Mouse (Mus musculus) mature B cell (primary cell): ENCODE measurements around the gene 6030408B16Rik.

Experiments
- in situ Hi-C: fragments of 300-500 bp; cut with MboI; formaldehyde crosslinking; loops from 2 replicates; pipeline ENCODE4 v1.14.3; 2019

The 6030408B16Rik gene

DNA sequence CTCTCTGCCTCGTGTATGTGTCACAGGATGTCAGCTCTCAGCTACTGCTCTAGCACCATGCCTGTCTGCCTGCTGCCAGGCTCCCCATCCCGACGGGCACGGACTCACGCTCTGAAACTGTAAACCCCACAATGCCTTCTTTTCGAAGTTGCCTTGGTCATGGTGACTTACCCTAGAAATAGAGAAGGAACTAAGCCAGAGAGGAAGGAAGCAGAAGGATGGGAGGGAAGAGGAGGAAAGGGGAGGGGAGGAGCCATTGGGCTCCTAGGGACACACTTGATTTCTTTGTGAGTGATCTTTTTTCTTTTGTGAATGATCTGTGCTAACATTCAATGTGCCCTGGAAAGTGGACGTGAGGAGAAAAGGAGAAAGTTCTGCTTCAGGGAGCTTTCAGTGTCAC, 5.0 kb downstream of the 6030408B16Rik start:
- in situ Hi-C loops: no loop called here

- in situ Hi-C loops: no loop called here
These were observed 5.5 kb downstream of the 6030408B16Rik start for GRCm38 (mm10) chr15:101298550-101298949.

- in situ Hi-C loops: no loop called here
These were observed 6.5 kb downstream of the 6030408B16Rik start for GRCm38 (mm10) chr15:101299480-101299960.

DNA sequence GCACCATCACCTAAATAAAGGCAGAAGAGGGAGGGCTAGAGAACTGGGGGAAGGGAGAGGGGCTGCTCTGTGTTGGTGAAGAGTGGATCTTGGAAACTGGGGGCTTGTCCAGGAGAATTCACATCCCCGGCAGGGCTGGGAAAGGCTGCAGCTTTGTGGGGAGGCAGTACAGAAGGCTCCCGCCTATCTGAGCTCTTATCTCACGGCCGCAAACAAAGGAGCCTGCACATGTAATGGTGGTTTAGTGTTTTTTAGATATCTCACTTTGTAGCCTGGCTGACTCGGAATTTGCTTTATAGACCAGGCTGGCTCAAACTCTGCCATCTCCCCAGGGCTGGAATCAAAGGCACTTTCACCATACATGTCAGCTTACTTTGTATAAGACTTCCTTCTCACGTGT, 7.1 kb downstream of the 6030408B16Rik start:
- in situ Hi-C loops: no loop called here

DNA sequence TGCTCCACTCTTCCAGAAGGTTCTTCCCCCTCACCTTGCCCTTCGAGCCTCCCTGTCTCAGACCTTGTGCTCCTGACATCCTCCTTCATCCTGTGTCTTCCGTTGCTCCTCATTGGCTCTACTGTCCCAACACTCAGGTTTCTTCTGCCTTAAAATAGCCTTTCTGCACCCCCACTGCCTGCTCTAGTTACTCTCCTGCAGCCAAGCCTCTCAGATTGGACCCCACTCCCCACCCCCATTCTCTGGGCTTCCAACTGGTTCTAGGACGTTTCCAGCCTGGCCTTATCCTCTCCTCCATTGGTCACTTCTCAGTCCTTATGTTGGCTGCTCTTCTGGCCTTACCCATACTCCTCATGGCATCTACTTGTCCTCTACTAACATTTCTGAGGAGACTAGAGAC, 9.2 kb downstream of the 6030408B16Rik start:
- in situ Hi-C loops: no loop called here

- in situ Hi-C loops: no loop called here
These were observed 10.8 kb downstream of the 6030408B16Rik start for GRCm38 (mm10) chr15:101303830-101304229.

DNA sequence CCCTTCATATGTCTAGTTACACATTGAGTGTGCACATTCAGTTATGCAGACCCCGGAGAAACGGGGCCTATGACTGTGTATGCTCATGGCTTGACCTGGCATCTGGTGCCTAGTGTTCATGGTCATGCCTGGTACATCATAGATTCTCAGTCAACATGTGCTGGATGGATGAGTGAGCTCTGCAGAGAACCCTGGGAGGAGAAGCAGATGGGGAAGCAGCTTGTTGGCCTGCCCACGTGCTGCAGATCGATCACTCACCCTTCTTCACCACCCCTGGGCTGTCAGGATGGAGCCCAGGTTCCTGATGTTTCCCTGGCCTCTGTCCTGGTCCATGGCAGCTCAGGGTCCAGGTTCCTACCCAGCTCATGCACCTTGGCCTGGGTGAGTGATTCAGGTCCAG, 13.4 kb downstream of the 6030408B16Rik start:
- in situ Hi-C loops: no loop called here

DNA sequence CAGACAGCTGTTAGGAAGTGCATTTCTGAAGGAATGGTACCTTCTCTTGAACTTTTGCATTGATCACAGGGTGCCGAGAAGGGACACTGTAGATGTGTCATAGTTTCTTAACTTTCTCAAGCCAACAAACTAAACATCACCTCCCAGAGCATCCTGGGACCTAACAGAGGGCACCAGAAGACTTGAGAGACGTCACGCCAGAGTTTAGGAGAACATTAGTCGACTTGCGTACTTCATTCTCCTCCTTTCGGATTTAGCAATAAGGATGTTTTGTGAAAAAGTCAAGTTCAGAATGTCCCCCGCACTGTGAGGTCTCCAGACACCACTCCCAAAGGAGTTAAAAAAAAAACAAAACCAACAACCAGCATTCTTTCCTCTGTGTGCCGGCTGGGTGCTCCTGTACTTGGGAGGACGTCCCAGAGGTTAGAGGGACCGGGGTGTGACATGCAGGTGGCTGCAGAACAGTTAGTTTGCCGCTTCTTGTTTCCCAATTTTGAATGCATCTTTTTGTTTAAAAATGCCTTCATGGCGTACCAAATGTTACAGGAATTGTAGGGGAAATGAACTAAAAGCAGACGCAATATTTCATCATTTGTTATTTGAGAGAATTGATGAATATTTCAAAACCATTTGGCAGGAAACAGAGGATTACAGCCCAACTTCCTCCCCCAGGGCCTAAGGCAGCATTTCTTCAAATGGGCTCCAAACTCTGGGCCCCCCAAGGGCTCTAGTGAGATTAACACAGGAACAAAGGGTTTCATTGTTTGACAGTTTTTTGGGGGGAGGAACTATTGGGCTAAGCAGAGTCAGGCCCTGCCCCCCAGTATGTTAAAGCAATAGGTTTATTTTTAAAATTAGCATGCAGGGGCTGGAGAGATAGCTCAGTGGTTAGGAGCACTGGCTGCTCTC, 15.7 kb downstream of the 6030408B16Rik start:
- in situ Hi-C loops: no loop called here

- in situ Hi-C loops: no loop called here
These were observed 16.5 kb downstream of the 6030408B16Rik start for GRCm38 (mm10) chr15:101309493-101309892.

GRCm38 (mm10) chr15:101311087-101311770, 18.2 kb downstream of the 6030408B16Rik start:
- in situ Hi-C loops: no loop called here

DNA sequence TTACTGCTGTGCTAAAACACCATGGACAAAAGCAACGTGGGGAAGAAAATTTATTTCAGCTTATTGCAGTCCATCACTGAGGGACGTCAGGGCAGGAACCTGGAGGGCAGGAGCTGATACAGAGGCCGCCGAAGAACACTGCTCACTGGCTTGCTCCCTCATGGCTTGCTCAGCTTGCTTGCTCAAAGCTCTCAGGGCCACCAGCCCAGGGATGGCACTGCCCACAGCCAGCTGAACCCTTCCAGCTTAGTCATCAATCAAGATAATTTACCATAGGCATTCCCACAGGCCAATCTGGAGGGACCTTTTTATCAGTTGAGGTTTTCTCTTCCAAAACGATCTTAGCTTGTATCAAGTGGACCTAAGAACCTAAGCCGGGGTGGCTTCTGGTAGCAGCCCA, 19.0 kb downstream of the 6030408B16Rik start:
- in situ Hi-C loops: no loop called here

DNA sequence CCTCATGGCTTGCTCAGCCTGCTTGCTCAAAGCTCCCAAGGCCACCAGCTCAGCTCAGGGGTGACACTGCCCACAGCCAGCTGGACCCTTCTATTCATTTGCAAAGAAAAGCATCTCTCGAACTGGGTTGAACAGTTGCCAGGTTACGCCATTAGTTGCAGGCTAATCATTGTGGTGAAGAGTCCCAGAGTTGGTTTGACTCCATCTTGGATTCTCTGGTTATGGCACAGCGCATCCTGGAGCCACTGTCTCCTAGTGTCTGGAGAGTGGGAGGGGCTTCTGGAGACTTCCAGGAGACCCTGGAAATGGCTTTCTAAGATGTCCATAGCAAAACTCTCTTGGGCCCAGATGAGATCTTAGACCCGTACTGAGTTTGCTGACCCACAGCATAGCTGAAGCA, 22.4 kb downstream of the 6030408B16Rik start:
- in situ Hi-C loops: no loop called here

DNA sequence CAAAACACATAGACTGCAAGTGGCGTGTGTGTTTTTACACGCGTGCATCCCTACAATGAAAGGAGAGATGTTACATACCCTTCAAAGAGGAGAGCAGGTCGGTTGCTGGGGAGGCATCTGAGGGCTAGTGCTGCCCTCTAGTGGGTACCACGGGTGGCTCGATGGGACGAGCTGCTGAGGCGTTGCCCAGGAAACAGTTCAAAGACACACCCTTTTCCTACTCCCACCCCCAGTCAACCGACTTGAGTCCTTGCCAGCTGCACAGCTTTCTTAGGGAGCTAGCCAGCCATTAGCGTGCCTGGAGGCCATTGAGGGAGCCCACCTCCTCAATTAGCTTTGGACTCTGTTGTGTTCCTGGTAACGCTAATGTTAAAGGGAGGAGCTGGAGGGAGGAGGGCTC, 22.8 kb downstream of the 6030408B16Rik start:
- in situ Hi-C loops: no loop called here

DNA sequence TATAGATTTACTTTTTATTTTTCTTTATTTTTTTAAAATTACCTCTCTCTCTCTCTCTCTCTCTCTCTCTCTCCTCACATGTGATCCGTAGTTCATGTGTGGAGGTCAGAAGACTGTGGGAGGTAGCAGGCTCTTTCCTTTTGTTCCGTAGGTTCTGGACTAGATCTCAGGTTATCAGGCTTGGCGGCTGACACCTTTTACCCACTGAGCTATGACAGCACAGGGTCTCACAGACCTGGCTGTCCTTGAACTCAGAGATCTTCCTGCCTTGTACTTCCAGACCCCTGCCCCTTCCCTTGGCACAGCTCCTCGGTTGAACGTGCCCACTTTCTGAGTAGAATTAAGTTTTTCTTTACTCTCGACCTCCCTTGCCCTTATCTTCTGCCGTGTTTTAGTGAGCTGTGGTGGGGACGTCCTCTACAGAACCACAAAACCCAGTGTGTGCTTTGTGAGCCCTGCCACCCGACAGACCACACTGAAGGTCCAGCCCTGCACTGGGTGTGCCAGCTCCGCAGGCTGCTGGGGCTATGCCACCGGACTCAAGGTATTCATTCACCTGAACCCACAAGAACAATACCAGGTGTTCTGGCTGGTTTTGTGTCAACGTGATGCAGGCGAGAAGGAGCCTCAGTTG, 23.4 kb downstream of the 6030408B16Rik start:
- in situ Hi-C loops: no loop called here

DNA sequence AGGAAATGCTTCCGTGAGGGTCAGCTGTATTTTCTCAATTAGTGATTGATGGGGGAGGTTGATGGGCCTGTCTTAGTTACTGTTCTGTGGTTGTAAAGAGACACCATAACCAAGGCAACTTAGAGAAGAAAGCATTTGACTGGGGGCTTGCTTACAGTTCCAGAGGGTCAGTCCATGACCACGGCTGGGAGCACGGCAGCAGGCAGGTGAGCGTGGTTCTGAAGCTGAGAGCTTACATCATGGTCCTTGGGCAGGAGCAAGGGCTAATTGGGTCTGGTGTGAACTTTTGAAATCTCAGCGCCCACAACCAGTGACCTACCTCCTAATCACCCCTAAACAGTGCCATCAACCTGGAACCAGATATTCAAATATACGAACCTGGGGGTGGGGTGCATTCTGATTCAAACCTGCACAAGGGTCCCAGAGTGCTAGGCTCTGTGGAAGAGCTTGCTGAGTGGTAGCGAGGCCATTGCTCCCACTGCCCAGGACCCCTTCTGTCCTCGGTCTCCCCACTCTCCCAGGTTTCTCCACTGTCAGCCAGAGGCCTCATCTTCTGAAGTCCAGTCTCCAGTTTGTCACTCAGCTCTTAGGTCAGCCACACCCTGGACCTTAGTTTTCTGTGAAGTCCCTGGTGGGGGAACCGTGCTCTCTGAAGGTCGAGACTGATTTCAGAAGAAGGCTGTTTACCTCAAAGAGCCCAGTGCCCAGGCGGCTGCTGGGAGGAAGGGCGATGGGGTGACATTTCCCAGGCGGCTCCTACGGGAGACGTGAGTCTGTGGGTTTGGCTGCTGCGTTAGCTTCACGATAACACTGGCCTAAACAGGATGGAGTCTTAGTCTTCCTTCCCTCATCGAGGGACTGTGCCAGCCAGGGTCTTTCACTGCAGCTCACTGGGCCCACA, 24.2 kb downstream of the 6030408B16Rik start:
- in situ Hi-C loops: no loop called here

GRCm38 (mm10) chr15:101317814-101318500, 24.9 kb downstream of the 6030408B16Rik start:
- in situ Hi-C loops: no loop called here

- in situ Hi-C loops: no loop called here
These were observed 26.1 kb downstream of the 6030408B16Rik start for GRCm38 (mm10) chr15:101318889-101319765.

DNA sequence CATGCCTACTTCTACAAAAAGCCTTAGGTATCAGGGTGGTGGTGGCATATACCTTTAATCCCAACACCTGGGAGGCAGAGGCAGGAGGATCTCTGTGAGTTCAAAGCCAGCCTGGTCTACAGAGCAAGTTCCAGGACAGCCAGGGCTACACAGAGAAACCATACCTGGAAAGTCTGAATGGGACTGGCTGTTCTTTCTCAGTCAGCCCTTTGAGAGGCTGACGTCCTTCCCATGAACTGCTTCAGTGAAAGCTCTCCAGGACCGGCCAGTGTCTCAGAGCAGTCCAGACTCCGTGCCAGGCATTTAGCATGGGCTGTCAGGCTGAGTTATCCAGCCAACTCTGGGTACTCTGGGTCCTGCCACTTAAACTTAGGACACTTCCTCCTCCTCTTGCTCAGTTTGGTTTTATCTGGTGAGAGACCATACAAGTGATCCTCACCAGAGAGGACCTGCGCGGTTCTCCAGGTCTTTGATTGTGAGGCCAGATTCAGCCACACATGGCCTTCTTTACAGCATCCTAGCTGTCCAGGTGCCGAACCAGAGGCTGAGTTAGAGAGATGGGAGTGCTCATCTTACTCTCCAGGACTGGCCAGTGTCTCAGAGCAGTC, 27.1 kb downstream of the 6030408B16Rik start:
- in situ Hi-C loops: no loop called here

DNA sequence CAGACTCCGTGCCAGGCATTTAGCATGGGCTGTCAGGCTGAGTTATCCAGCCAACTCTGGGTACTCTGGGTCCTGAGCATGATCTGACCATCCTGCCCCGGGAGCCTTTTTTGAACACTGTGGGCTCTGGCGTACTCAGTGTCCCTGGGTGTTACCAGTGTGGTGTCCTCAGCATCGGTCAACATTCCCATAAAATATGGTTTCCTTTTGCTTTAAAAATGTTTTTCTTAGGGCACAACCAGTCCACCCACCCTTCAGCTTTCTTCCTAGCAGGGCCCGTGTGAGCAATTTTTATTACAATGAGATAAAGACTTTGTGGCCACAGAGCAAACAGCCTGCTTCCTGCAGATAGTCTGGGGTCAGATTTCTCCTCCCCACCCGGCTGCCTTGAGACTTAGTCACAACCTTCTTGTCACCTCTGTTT, 27.6 kb downstream of the 6030408B16Rik start:
- in situ Hi-C loops: no loop called here
